8 mouse cellular contexts compared by ENCODE assay signal in the genomic region with DNA sequence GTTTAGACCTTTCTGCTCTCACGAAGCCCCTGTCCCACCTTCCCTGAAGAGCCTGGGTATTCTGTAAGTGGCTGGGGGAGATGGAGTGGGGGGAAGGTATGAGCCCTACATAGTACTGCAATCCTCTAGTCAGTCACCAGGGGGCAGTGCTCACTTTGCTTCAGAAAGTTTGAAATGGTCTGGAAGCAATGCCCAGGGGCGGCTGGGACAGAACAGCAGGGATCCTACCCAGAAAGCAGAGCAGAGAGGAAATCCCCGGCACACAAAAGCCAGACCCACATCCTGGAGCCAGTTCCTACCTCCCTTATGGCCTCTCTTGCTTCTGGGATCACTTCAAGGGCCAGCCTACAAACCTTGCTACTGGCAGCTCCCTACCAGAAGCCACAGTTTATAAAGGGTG. TPM values are rescaled to one million over a fixed set of nuclear protein-coding genes. Genes with fewer than 3 reads are reported as not detected.
DNase-seq lines count a peak whose midpoint lies in the region; ATAC-seq lines count a peak whose summit lies in the region.

No protein-coding gene starts in this region.

- H3K9ac ChIP-seq in forebrain, embryonic 14.5 days (ENCODE audit: low read length) = no peak overlapping the region
- H3K9ac ChIP-seq in lung, embryonic 15.5 days = no peak overlapping the region

- no peaks in the 10 kb centered on the region for H3K27me3 ChIP-seq in forebrain, embryonic 14.5 days (replicated peaks; ENCODE audit: control insufficient read depth, insufficient read depth, low read length)
- H3K27me3 ChIP-seq in lung, embryonic 15.5 days = no peaks in the 10 kb centered on the region

- ATAC-seq in forebrain, embryonic 14.5 days = peak; percentile 80
- peak; percentile 43 for ATAC-seq in lung, embryonic 15.5 days (ENCODE audit: borderline replicate concordance, extremely low read depth, low FRiP score, low TSS enrichment)

- WGBS in forebrain, embryonic 14.5 days = 10% methylated on average over 3 of the region's 3 CpGs
- WGBS in lung, embryonic 15.5 days = 15% methylated on average over 3 of the region's 3 CpGs

- H3K4me2 ChIP-seq in forebrain, embryonic 14.5 days (ENCODE audit: low read length) = no peak overlapping the region
- no peak overlapping the region for H3K4me2 ChIP-seq in lung, embryonic 15.5 days

- no peak overlapping the region; the same call in 1 of the 2 replicates for H3K27ac ChIP-seq in forebrain, embryonic 14.5 days (ENCODE audit: low read depth, low read length)
- H3K27ac ChIP-seq in lung, embryonic 15.5 days = peak overlapping the region; percentile 21; the same call in 1 of the 2 replicates

- H3K4me1 ChIP-seq in forebrain, embryonic 14.5 days (ENCODE audit: control insufficient read depth, insufficient read depth, low read length) = no peaks in the 10 kb centered on the region
- H3K4me1 ChIP-seq in lung, embryonic 15.5 days = peaks cover 5% of the 10 kb centered on the region; the same call in 1 of the 2 replicates

- no peak overlapping the region for H3K4me3 ChIP-seq in forebrain, embryonic 14.5 days (ENCODE audit: low read depth, low read length)
- no peak overlapping the region for H3K4me3 ChIP-seq in lung, embryonic 15.5 days

- peak; percentile 91 for DNase-seq in ES-CJ7 (ENCODE audit: low read depth, low spot score)
- peak; percentile 26 for DNase-seq in c-Kit-negative CD71-positive TER-119-positive erythroid progenitor cells, embryonic 14.5 days (ENCODE audit: low read depth, low spot score)
- DNase-seq in forebrain, embryonic 14.5 days (ENCODE audit: low spot score) = peak; percentile 90
- DNase-seq in heart, postnatal 4 days = peak; percentile 91
- peak; percentile 65 to 90 for DNase-seq in layer of hippocampus, adult 18-20 months (ENCODE audit: low spot score in 2 of 2)
- DNase-seq in ovary, postnatal 10 days (ENCODE audit: low spot score) = peak; percentile 71
- DNase-seq in thymus, postnatal 0 days (ENCODE audit: low spot score) = peak; percentile 87

- H3K9me3 ChIP-seq in forebrain, embryonic 14.5 days (replicated peaks; ENCODE audit: control insufficient read depth, low read length) = no peaks in the 10 kb centered on the region
- no peaks in the 10 kb centered on the region for H3K9me3 ChIP-seq in lung, embryonic 15.5 days

- H3K36me3 ChIP-seq in forebrain, embryonic 14.5 days (ENCODE audit: control insufficient read depth, insufficient read depth, low read length) = peaks cover 31% of the 10 kb centered on the region
- H3K36me3 ChIP-seq in lung, embryonic 15.5 days = peaks cover 26% of the 10 kb centered on the region; the same call in 1 of the 2 replicates

RNA-seq across cellular contexts. Expression of gene Sardh, which starts 40.9 kb away (rescaled TPM):
- 4.2 and 4.7 TPM in 2 replicates for polyA plus RNA-seq in forebrain, embryonic 14.5 days (2014; fragmentation: Nextera tagmentation; extraction: Ambion mirVana)
- 10 to 100 TPM; 20.4 to 24.9 TPM for total RNA-seq in heart, postnatal 4 days (2021)
- total RNA-seq in layer of hippocampus, adult 18-20 months (2021) = 1 to 10 TPM; 8.4 to 9.9 TPM
- polyA plus RNA-seq in lung, embryonic 15.5 days (2015; fragmentation: Nextera tagmentation; extraction: Ambion mirVana) = 25.6 and 27.9 TPM in 2 replicates
- polyA plus RNA-seq in thymus, postnatal 0 days (2015; fragmentation: Nextera tagmentation; extraction: Ambion mirVana) = 3.2 and 3.6 TPM in 2 replicates

Comparison
In these comparisons a context has a peak if more than half of its experiments do, and no peak if none do; other contexts are left out.
1. DNase-seq: peak in every context shown above with its lines; median percentile 91 in ES-CJ7; 91 in heart, postnatal 4 days; 90 in forebrain, embryonic 14.5 days; 87 in thymus, postnatal 0 days; 78 in layer of hippocampus, adult 18-20 months; 71 in ovary, postnatal 10 days; 26 in c-Kit-negative CD71-positive TER-119-positive erythroid progenitor cells, embryonic 14.5 days.